Mouse (Mus musculus): ENCODE results near the gene Mcm10. TPM values are rescaled to one million over a fixed set of nuclear protein-coding genes. Genes with fewer than 3 reads are reported as not detected.
"Not testable (repeated sequence)": the region's sequence is repeated elsewhere in the genome, so short reads cannot be mapped to it uniquely, and the experiment has no call there.

Mcm10 gene
- polyA plus RNA-seq, 1 experiment from 2014 or later = 71.4 TPM

- Histone ChIP-seq H3K27me3 (ENCODE audit: control insufficient read depth, insufficient read depth, low read length) (no peaks in the 10 kb centered on the region), H3K4me1 (ENCODE audit: control insufficient read depth, insufficient read depth, low read length) (no peaks in the 10 kb centered on the region), H3K4me2 (ENCODE audit: low read depth, severe bottlenecking) (no peak overlapping the region), H3K27ac (replicated peaks; ENCODE audit: low read depth, low read length) (0 out of 2 replicates have a peak overlapping the region, but pooled peaks have one; percentile 33), H3K9ac (ENCODE audit: low read length) (no peak overlapping the region), H3K36me3 (ENCODE audit: control insufficient read depth, insufficient read depth, low read length) (no peaks in the 10 kb centered on the region), H3K4me3 (ENCODE audit: low read depth, low read length) (no peak overlapping the region), H3K9me3 (ENCODE audit: control insufficient read depth, low read length) (no peaks in the 10 kb centered on the region)
- WGBS = 85% methylated on average over 12 of the region's 12 CpGs
- no peak for DNase-seq (ENCODE audit: low spot score)
- no peak for ATAC-seq (ENCODE audit: insufficient number of reproducible peaks, low FRiP score, low TSS enrichment, low read depth)
Measured at GRCm38 (mm10) chr2:4958039-4958438, 54.6 kb downstream of the Mcm10 start.

- WGBS = 88% methylated on average over 6 of the region's 6 CpGs
- no peaks in the 10 kb centered on the region for H3K36me3 ChIP-seq (ENCODE audit: control insufficient read depth, insufficient read depth, low read length)
- H3K9ac ChIP-seq (ENCODE audit: low read length) = no peak overlapping the region
- DNase-seq (ENCODE audit: low spot score) = no peak
- H3K9me3 ChIP-seq (ENCODE audit: control insufficient read depth, low read length) = no peaks in the 10 kb centered on the region
- H3K27me3 ChIP-seq (ENCODE audit: control insufficient read depth, insufficient read depth, low read length) = no peaks in the 10 kb centered on the region
- ATAC-seq (ENCODE audit: insufficient number of reproducible peaks, low FRiP score, low TSS enrichment, low read depth) = no peak
- no peak overlapping the region for H3K27ac ChIP-seq (replicated peaks; ENCODE audit: low read depth, low read length)
- no peak overlapping the region for H3K4me2 ChIP-seq (ENCODE audit: low read depth, severe bottlenecking)
- H3K4me3 ChIP-seq (ENCODE audit: low read depth, low read length) = no peak overlapping the region
- H3K4me1 ChIP-seq (ENCODE audit: control insufficient read depth, insufficient read depth, low read length) = no peaks in the 10 kb centered on the region
Measured at GRCm38 (mm10) chr2:4954216-4954760, 58.3 kb downstream of the Mcm10 start.

GRCm38 (mm10) chr2:4950986-4951385 is 61.6 kb downstream of the Mcm10 start:
- no peaks in the 10 kb centered on the region for H3K4me1 ChIP-seq (ENCODE audit: control insufficient read depth, insufficient read depth, low read length)
- no peak overlapping the region for H3K27ac ChIP-seq (replicated peaks; ENCODE audit: low read depth, low read length)
- ATAC-seq (ENCODE audit: insufficient number of reproducible peaks, low FRiP score, low TSS enrichment, low read depth) (no peak), DNase-seq (ENCODE audit: low spot score) (no peak)
- no peak overlapping the region for H3K4me2 ChIP-seq (ENCODE audit: low read depth, severe bottlenecking)
- H3K9me3 ChIP-seq (ENCODE audit: control insufficient read depth, low read length) = no peaks in the 10 kb centered on the region
- no peak overlapping the region for H3K4me3 ChIP-seq (ENCODE audit: low read depth, low read length)
- no peak overlapping the region for H3K9ac ChIP-seq (ENCODE audit: low read length)
- H3K27me3 ChIP-seq (ENCODE audit: control insufficient read depth, insufficient read depth, low read length) = no peaks in the 10 kb centered on the region
- 93% methylated on average over 2 of the region's 2 CpGs for WGBS
- no peaks in the 10 kb centered on the region for H3K36me3 ChIP-seq (ENCODE audit: control insufficient read depth, insufficient read depth, low read length)

GRCm38 (mm10) chr2:4949691-4950090 is 62.9 kb downstream of the Mcm10 start:
- not testable (repeated sequence) for H3K9ac ChIP-seq (ENCODE audit: low read length); ATAC-seq (ENCODE audit: insufficient number of reproducible peaks, low FRiP score, low TSS enrichment, low read depth); H3K9me3 ChIP-seq (ENCODE audit: control insufficient read depth, low read length); H3K36me3 ChIP-seq (ENCODE audit: control insufficient read depth, insufficient read depth, low read length); DNase-seq (ENCODE audit: low spot score); H3K4me2 ChIP-seq (ENCODE audit: low read depth, severe bottlenecking); H3K27ac ChIP-seq (replicated peaks; ENCODE audit: low read depth, low read length); H3K4me1 ChIP-seq (ENCODE audit: control insufficient read depth, insufficient read depth, low read length); H3K27me3 ChIP-seq (ENCODE audit: control insufficient read depth, insufficient read depth, low read length); H3K4me3 ChIP-seq (ENCODE audit: low read depth, low read length)
- 93% methylated on average over 8 of the region's 8 CpGs for WGBS

- Histone ChIP-seq H3K9ac (ENCODE audit: low read length) (no peak overlapping the region), H3K4me3 (ENCODE audit: low read depth, low read length) (no peak overlapping the region), H3K4me2 (ENCODE audit: low read depth, severe bottlenecking) (no peak overlapping the region), H3K4me1 (ENCODE audit: control insufficient read depth, insufficient read depth, low read length) (no peaks in the 10 kb centered on the region), H3K27me3 (ENCODE audit: control insufficient read depth, insufficient read depth, low read length) (no peaks in the 10 kb centered on the region), H3K27ac (replicated peaks; ENCODE audit: low read depth, low read length) (no peak overlapping the region), H3K9me3 (ENCODE audit: control insufficient read depth, low read length) (no peaks in the 10 kb centered on the region; the same call in 1 of the 2 replicates), H3K36me3 (ENCODE audit: control insufficient read depth, insufficient read depth, low read length) (no peaks in the 10 kb centered on the region)
- DNase-seq (ENCODE audit: low spot score) (no peak), ATAC-seq (ENCODE audit: insufficient number of reproducible peaks, low FRiP score, low TSS enrichment, low read depth) (no peak)
- 93% methylated on average over 11 of the region's 11 CpGs for WGBS
Measured at GRCm38 (mm10) chr2:4940861-4941260, 71.7 kb downstream of the Mcm10 start.

Other genes starting within 250 kb of the Mcm10 start
- 158 TPM in 2 replicates for gene Sephs1, start 131.2 kb downstream of the Mcm10 start, polyA plus RNA-seq (2014; fragmentation: Nextera tagmentation; extraction: Ambion mirVana)
- gene Phyh, start 93.8 kb downstream of the Mcm10 start, polyA plus RNA-seq (2014; fragmentation: Nextera tagmentation; extraction: Ambion mirVana) = 48.4 and 51.7 TPM in 2 replicates
- gene Ucma, start 36.7 kb downstream of the Mcm10 start, polyA plus RNA-seq (2014; fragmentation: Nextera tagmentation; extraction: Ambion mirVana) = not detected in 2 replicates
- 6.6 and 7.8 TPM in 2 replicates for gene Optn, start 51.3 kb upstream of the Mcm10 start, polyA plus RNA-seq (2014; fragmentation: Nextera tagmentation; extraction: Ambion mirVana)
- 1.6 and 2.3 TPM in 2 replicates for gene Ccdc3, start 125.0 kb upstream of the Mcm10 start, polyA plus RNA-seq (2014; fragmentation: Nextera tagmentation; extraction: Ambion mirVana)

Data from limb, embryonic 11.5 days (tissue).